Mouse (Mus musculus) liver, embryonic 16.5 days (tissue): ENCODE measurements at regions not wholly inside any gene's neighbourhood (a gene's known extent, or its start where the extent isn't known, plus 50 kb on each side); places are given as distances from the start of the nearest gene placed in this dataset.
"Not testable (repeated sequence)": the region's sequence is repeated elsewhere in the genome, so short reads cannot be mapped to it uniquely, and the experiment has no call there.

ENCODE experiments used
- ATAC-seq: fragments of 200-750 bp; cut with Nextera tagmentation; 2 replicates; pipeline ENCODE4 v1.8.0; 2017; ENCODE audit warnings: low read depth, mild to moderate bottlenecking, moderate number of reproducible peaks, moderate library complexity
- H3K27ac ChIP-seq: fragments of 300-500 bp; sonication (generic); 2 replicates; pipeline ENCODE4 v1.5.1; 2014; ENCODE audit warnings: mild to moderate bottlenecking, low read length
- H3K27me3 ChIP-seq: fragments of 300-500 bp; sonication (generic); 2 replicates; pipeline ENCODE4 v1.6.1; 2014; ENCODE audit warnings: low read depth, low read length, mixed read lengths; ENCODE audit not compliant: control insufficient read depth, insufficient read depth
- H3K36me3 ChIP-seq: fragments of 300-500 bp; sonication (generic); 2 replicates; pipeline ENCODE4 v1.6.1; 2014; ENCODE audit warnings: mild to moderate bottlenecking; ENCODE audit not compliant: control insufficient read depth, insufficient read depth
- H3K4me1 ChIP-seq: fragments of 300-500 bp; sonication (generic); 2 replicates; pipeline ENCODE4 v1.6.1; 2014; ENCODE audit warnings: low read depth, low read length, mixed read lengths; ENCODE audit not compliant: control insufficient read depth
- H3K4me2 ChIP-seq: fragments of 300-500 bp; sonication (generic); 2 replicates; pipeline ENCODE4 v1.6.1; 2014; ENCODE audit warnings: low read depth, low read length, mixed read lengths
- H3K4me3 ChIP-seq: fragments of 300-500 bp; sonication (generic); 2 replicates; pipeline ENCODE4 v1.5.1; 2014; ENCODE audit warnings: low read depth, mild to moderate bottlenecking, low read length
- H3K9ac ChIP-seq: fragments of 300-500 bp; sonication (generic); 2 replicates; pipeline ENCODE4 v1.6.1; 2014; ENCODE audit warnings: low read depth, low read length
- H3K9me3 ChIP-seq: fragments of 300-500 bp; sonication (generic); replicated peaks from 2 replicates; pipeline ENCODE4 v1.6.1; 2016; ENCODE audit warnings: low read length; ENCODE audit not compliant: control insufficient read depth
- WGBS: fragments of 180-500 bp; shearing (Covaris S2); extraction: QIAGEN DNeasy Blood & Tissue Kit; methylation state at CpG from one replicate; pipeline ENCODE4 v1.1.7; 2014; ENCODE audit not compliant: insufficient replicate concordance; 5-methylcytosine and 5-hydroxymethylcytosine counted together

GRCm38 (mm10) chr4:55648376-55648775, 116.1 kb upstream of the Klf4 start:
- no peak for ATAC-seq
- Histone ChIP-seq H3K4me2 (no peak overlapping the region), H3K27ac (no peak overlapping the region), H3K4me3 (no peak overlapping the region), H3K9me3 (no peaks in the 10 kb centered on the region), H3K27me3 (peaks cover 37% of the 10 kb centered on the region), H3K4me1 (no peaks in the 10 kb centered on the region), H3K9ac (no peak overlapping the region), H3K36me3 (no peaks in the 10 kb centered on the region)
- WGBS = 53% methylated on average over 7 of the region's 7 CpGs

GRCm38 (mm10) chr4:55645432-55645831, 113.2 kb upstream of the Klf4 start:
- no peak overlapping the region for H3K4me2 ChIP-seq
- H3K27me3 ChIP-seq = peaks cover 12% of the 10 kb centered on the region
- WGBS = 63% methylated on average over 3 of the region's 3 CpGs
- H3K9ac ChIP-seq = no peak overlapping the region
- no peaks in the 10 kb centered on the region for H3K4me1 ChIP-seq
- ATAC-seq = no peak
- H3K27ac ChIP-seq = no peak overlapping the region
- H3K36me3 ChIP-seq = no peaks in the 10 kb centered on the region
- no peak overlapping the region for H3K4me3 ChIP-seq
- H3K9me3 ChIP-seq = no peaks in the 10 kb centered on the region

GRCm38 (mm10) chr4:55644895-55645294, 112.6 kb upstream of the Klf4 start:
- Histone ChIP-seq H3K9ac (no peak overlapping the region), H3K4me3 (no peak overlapping the region), H3K27ac (no peak overlapping the region), H3K4me1 (no peaks in the 10 kb centered on the region), H3K27me3 (peaks cover 9% of the 10 kb centered on the region), H3K9me3 (no peaks in the 10 kb centered on the region), H3K36me3 (no peaks in the 10 kb centered on the region), H3K4me2 (no peak overlapping the region)
- no peak for ATAC-seq
- 22% methylated on average over 2 of the region's 2 CpGs for WGBS

GRCm38 (mm10) chr4:55634946-55635511, 102.8 kb upstream of the Klf4 start:
- Histone ChIP-seq H3K9ac (no peak overlapping the region), H3K27me3 (no peaks in the 10 kb centered on the region), H3K36me3 (no peaks in the 10 kb centered on the region), H3K9me3 (no peaks in the 10 kb centered on the region), H3K4me3 (no peak overlapping the region), H3K4me2 (no peak overlapping the region), H3K4me1 (no peaks in the 10 kb centered on the region), H3K27ac (no peak overlapping the region)
- 64% methylated on average over 7 of the region's 7 CpGs for WGBS
- ATAC-seq = no peak

GRCm38 (mm10) chr4:55631157-55631556, 98.9 kb upstream of the Klf4 start:
- H3K9me3 ChIP-seq = no peaks in the 10 kb centered on the region
- no peak overlapping the region for H3K9ac ChIP-seq
- no peaks in the 10 kb centered on the region for H3K27me3 ChIP-seq
- no peak overlapping the region for H3K27ac ChIP-seq
- ATAC-seq = no peak
- no peaks in the 10 kb centered on the region for H3K36me3 ChIP-seq
- no peaks in the 10 kb centered on the region for H3K4me1 ChIP-seq
- no peak overlapping the region for H3K4me3 ChIP-seq
- H3K4me2 ChIP-seq = no peak overlapping the region
- WGBS = 68% methylated on average over 1 of the region's 1 CpGs

- H3K4me3 ChIP-seq, H3K4me2 ChIP-seq, H3K36me3 ChIP-seq, H3K9me3 ChIP-seq, H3K27me3 ChIP-seq, H3K27ac ChIP-seq, ATAC-seq, H3K4me1 ChIP-seq, H3K9ac ChIP-seq: not testable (repeated sequence)
- WGBS = 48% methylated on average over 4 of the region's 4 CpGs
Measured at GRCm38 (mm10) chr4:55630215-55630614, 97.9 kb upstream of the Klf4 start.

- no peaks in the 10 kb centered on the region for H3K27me3 ChIP-seq
- H3K4me1 ChIP-seq = no peaks in the 10 kb centered on the region
- H3K9me3 ChIP-seq = no peaks in the 10 kb centered on the region
- no peak for ATAC-seq
- no peak overlapping the region for H3K4me2 ChIP-seq
- WGBS = 75% methylated on average over 9 of the region's 9 CpGs
- no peak overlapping the region for H3K27ac ChIP-seq
- H3K36me3 ChIP-seq = no peaks in the 10 kb centered on the region
- H3K9ac ChIP-seq = no peak overlapping the region
- no peak overlapping the region for H3K4me3 ChIP-seq
Measured at GRCm38 (mm10) chr4:55624779-55625178, 92.5 kb upstream of the Klf4 start.

- Histone ChIP-seq H3K27ac (no peak overlapping the region), H3K4me1 (no peaks in the 10 kb centered on the region), H3K27me3 (no peaks in the 10 kb centered on the region), H3K36me3 (no peaks in the 10 kb centered on the region), H3K4me3 (no peak overlapping the region), H3K9ac (no peak overlapping the region), H3K4me2 (no peak overlapping the region), H3K9me3 (no peaks in the 10 kb centered on the region)
- peak; percentile 56; the same call in 1 of the 2 replicates for ATAC-seq
- WGBS = 30% methylated on average over 4 of the region's 4 CpGs
Measured at GRCm38 (mm10) chr4:55623151-55623760, 91.0 kb upstream of the Klf4 start.

- Histone ChIP-seq H3K27ac (no peak overlapping the region), H3K9me3 (no peaks in the 10 kb centered on the region), H3K27me3 (no peaks in the 10 kb centered on the region), H3K9ac (no peak overlapping the region), H3K4me1 (no peaks in the 10 kb centered on the region), H3K4me2 (no peak overlapping the region), H3K36me3 (no peaks in the 10 kb centered on the region), H3K4me3 (no peak overlapping the region)
- 54% methylated on average over 4 of the region's 4 CpGs for WGBS
- ATAC-seq = no peak
Measured at GRCm38 (mm10) chr4:55622651-55623050, 90.4 kb upstream of the Klf4 start.
